Mouse (Mus musculus) right cerebral cortex, adult 18-20 months (tissue): ENCODE measurements around the gene Dnah9.

ENCODE experiments used
- DNase-seq: peaks from one replicate; pipeline ENCODE4 v3.0.0; 2022; ENCODE audit warnings: mixed read lengths

The Dnah9 gene

GRCm38 (mm10) chr11:65918480-65919236, 249.7 kb downstream of the Dnah9 start:
- DNase-seq, result peak; percentile 24

GRCm38 (mm10) chr11:65909195-65909594, 259.2 kb downstream of the Dnah9 start:
- DNase-seq, result no peak

- peak; percentile 54 for DNase-seq
Measured at GRCm38 (mm10) chr11:65905487-65905886, 262.9 kb downstream of the Dnah9 start.

GRCm38 (mm10) chr11:65903944-65904343, 264.4 kb downstream of the Dnah9 start:
- DNase-seq, result no peak

DNA sequence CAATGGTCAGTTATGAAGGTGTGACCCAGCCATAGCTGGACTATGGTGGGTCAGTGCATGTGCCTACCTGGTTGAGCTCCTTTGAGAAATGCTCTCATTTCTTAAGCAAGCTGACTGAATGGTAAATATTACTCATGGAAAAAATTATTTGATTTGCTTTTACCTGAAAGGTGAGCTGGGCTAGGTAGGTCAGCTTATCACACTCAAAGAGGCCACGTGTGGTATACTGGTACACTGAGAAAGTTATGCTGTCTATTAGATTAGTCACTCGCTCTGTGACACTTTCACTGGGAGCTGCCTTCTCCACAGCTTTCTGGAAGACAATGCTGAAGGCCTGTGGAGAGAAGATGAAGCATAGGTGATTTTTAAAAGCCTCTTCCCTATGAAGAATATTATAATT, 286.9 kb downstream of the Dnah9 start:
- DNase-seq, result no peak

DNA sequence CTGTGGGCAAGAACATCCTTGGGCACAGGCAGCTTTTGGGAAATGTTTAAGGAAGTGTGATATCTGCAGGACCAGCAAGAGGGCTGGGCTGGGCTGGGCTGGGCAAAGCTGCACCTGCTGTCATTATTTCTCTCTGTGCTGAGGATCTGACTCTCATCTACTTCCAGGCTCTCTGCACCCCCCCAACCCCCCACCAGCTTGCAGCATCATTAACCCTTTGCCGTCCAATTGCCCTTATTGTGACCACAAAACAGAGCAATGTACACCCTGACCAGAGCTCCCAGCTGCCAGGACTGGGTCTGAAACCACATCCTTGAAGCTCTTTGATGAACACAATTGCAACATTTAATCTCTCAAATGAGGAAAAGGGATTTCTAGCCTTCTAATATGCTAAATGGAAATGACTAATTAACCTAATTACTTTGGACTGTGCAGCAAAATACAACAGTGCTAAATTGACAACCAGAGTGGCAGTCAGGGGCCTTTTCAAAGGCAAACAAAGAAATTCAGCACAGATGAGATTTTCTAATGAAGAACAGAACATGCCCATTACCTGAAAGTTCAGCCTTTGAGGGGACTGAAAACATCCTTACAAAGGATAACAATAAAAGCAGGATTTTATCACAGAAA, 291.1 kb downstream of the Dnah9 start:
- no peak for DNase-seq

- no peak for DNase-seq
Measured at GRCm38 (mm10) chr11:65861476-65861875, 306.9 kb downstream of the Dnah9 start.

- DNase-seq, result peak; percentile 5
Measured at GRCm38 (mm10) chr11:65852066-65852465, 316.3 kb downstream of the Dnah9 start.

- DNase-seq, result no peak
Measured at GRCm38 (mm10) chr11:65846446-65846845, 321.9 kb downstream of the Dnah9 start.

- peak; percentile 57 for DNase-seq
Measured at GRCm38 (mm10) chr11:65838999-65839398, 329.4 kb downstream of the Dnah9 start.

GRCm38 (mm10) chr11:65824556-65824955, 343.8 kb downstream of the Dnah9 start:
- no peak for DNase-seq

DNA sequence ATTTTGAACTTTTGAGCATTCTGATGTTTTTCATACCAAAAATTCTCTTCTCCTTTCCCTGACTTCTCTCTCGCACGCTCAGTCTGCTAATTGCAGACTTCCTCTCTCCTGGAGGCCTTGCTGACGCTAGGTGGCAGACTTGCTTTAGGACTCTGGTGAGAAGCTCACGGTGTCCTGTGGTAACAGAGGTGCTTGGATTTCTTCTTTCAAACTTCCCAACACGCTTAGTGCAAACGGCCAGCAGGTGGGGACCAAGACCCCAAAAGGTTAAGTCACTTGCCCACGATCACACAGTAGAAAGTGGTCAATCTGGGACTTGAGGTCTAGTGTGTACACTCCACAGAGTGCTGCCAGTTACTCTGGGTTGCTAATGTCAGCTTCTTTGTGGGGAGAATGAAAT, 347.5 kb downstream of the Dnah9 start:
- DNase-seq, result peak; percentile 67

DNA sequence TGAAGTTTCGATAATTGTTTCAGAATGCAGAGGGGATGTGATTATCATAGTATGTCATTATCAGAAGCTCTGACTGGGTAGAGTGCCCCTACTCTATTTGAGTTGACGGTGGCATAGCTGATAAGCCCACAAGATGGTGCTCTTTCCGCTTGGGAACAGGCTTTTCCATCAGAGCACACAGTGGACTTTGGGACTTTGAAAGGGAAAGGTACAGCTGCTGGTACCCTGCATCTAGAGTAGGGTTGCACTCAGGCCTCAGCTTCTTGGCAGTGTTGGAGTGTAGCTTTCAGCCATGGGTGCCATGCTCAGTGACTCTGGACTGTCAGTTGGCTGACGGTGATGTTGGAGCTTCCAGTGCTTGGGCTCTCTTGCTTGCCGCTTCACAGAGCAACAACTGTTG, 348.1 kb downstream of the Dnah9 start:
- DNase-seq, result no peak

GRCm38 (mm10) chr11:65818193-65818592, 350.2 kb downstream of the Dnah9 start:
- no peak for DNase-seq

DNA sequence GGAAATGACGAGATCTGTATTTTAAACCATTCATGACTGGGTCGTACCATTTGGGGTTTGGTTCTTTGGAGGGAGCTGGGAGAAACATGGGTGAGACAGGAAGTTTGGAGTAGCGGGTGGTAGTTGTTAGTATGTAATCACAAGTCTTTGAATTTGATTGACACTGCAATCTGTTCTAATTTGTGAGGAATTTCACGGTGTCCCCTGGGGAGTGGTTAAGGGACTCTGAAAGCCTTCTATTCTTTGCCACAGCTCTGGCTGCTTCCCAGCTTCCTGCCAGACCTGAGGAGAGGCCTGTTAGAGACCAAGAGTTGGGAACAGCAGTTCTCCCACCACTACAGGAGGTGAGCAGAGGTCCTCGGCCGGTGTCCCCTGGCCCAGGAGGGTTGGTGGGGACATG, 352.1 kb downstream of the Dnah9 start:
- DNase-seq, result no peak

DNA sequence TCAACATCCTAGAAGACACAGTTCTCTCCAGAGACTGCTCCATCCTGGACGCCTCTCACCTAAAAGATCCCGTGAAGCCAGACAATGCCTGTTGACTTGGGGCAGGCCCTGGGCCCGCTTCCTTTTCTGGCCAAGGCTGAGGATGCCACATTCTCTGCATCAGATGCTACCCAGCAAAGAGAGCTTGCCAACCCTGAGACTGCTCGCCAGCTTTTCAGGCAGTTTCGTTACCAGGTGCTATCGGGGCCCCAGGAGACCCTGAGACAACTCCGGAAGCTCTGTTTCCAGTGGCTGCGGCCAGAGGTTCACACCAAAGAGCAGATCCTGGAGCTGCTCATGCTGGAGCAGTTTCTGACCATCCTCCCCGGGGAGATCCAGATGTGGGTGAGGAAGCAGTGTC, 354.0 kb downstream of the Dnah9 start:
- DNase-seq, result no peak

- DNase-seq, result no peak
Measured at GRCm38 (mm10) chr11:65812088-65812487, 356.3 kb downstream of the Dnah9 start.

- no peak for DNase-seq
Measured at GRCm38 (mm10) chr11:65807601-65808000, 360.8 kb downstream of the Dnah9 start.

GRCm38 (mm10) chr11:65806909-65807504, 361.3 kb downstream of the Dnah9 start, which contains the start of gene Zkscan6:
TSS of gene Zkscan6 (plus strand) at chr11:65807175.
- DNase-seq, result peak; percentile 88

- peak; percentile 39 for DNase-seq
Measured at GRCm38 (mm10) chr11:65806321-65806904, 361.9 kb downstream of the Dnah9 start.

- peak; percentile 90 for DNase-seq
Measured at GRCm38 (mm10) chr11:65801899-65802298, 366.5 kb downstream of the Dnah9 start.

GRCm38 (mm10) chr11:65795896-65796295, 372.5 kb downstream of the Dnah9 start:
- no peak for DNase-seq

- DNase-seq, result no peak
Measured at GRCm38 (mm10) chr11:65794428-65795219, 373.7 kb downstream of the Dnah9 start.
